Comparison of ENCODE assay signal across 16 mouse cellular contexts in genomic region chr14:117525133-117525532, GRCm38 (mm10).
"Had no signal": no experiment of that assay in that cellular context is flagged by ENCODE, and none has a peak within 500 bp of the region (broad histone marks: within the 10 kb centered on the region; RNA-seq: fewer than 3 reads in every experiment).

No protein-coding gene starts in this region.

- H3K4me1 ChIP-seq: neural tube, embryonic 13.5 days; neural tube, embryonic 15.5 days; stomach, embryonic 15.5 days had no signal

- H3K36me3 ChIP-seq: neural tube, embryonic 13.5 days; neural tube, embryonic 15.5 days; stomach, embryonic 15.5 days had no signal

- H3K4me3 ChIP-seq: neural tube, embryonic 13.5 days; neural tube, embryonic 15.5 days; stomach, embryonic 15.5 days had no signal

- H3K9me3 ChIP-seq: neural tube, embryonic 13.5 days; neural tube, embryonic 15.5 days; stomach, embryonic 15.5 days had no signal

- DNase-seq: retina, postnatal 1 day; right cerebral cortex, adult 18-20 months; right cerebral cortex, postnatal 14 days; right cerebral cortex, postnatal 25 days; right cerebral cortex, postnatal 4 days; spleen, adult 18-20 months; thymus, adult 18-20 months; thymus, adult 2 months; thymus, postnatal 14 days; thymus, postnatal 25 days; thymus, postnatal 36 days; thymus, postnatal 4 days had no signal

- H3K27me3 ChIP-seq: neural tube, embryonic 13.5 days; neural tube, embryonic 15.5 days; stomach, embryonic 15.5 days had no signal

- H3K9ac ChIP-seq: neural tube, embryonic 13.5 days; neural tube, embryonic 15.5 days; stomach, embryonic 15.5 days had no signal

- H3K4me2 ChIP-seq: neural tube, embryonic 13.5 days; neural tube, embryonic 15.5 days; stomach, embryonic 15.5 days had no signal

- H3K27ac ChIP-seq: neural tube, embryonic 13.5 days; neural tube, embryonic 15.5 days; stomach, embryonic 15.5 days; stomach, postnatal 0 days had no signal
